Mouse (Mus musculus): ENCODE results near the gene Clmn.

The Clmn gene

DNA sequence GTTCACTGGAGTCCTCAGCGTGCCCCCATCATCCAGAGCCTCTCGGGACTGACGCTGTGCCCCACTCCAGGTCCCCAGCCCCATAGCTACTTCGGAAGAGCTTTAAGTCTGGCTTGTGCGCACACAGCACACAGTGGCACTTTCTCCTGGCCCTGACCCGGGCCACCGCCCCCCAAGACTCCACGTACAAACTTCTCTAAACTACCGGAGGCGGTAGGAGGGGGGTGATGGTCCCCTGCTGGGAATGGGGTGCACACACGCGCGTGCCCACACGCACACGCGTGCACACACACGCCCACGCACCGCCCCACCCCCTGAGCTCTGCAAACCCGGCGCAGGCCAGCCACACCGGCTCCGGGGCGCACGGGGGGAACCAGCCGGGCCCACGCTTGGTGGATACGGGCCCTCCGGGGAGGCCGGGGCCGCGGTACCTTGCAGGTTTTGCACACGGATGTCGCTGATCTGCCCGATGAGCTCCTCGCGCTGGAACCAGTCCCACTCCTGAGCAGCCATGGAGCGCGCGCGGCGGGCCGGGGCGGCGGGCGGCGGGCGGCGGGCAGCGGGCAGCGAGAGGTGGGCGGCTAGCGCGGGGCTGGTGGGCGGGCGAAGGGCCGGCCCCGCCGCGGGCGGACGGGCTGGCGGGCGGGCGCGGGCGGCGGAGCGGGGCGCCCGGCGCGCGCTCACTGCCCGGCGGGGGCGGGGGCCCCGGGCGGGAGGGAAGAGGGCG lies at the start of gene Clmn:
Gene Clmn (minus strand): TSS at position 638 of the 727 bp plus-strand sequence.
- DNase-seq (ENCODE audit: low read depth in 1 of 2, low spot score in 2 of 2) = no peak

DNA sequence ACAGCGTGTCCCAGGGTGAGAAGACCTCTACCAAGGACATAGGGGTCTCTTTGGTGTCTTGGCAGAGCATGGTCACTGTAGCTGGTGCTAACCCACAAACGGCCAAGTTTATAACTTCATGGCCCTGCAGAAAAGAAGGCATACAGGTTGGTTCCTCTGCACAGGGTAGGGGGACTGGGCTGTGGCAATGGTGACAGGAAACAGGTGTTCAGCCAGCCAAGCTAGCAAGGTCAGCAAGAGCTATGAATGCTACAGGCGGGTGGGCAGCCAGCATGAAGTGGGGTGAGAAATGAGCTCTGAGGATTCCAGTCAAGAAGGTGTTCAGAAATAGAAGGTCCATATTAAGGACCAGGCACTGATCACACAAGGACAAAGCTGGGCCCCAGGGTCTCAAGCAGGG lies 48.1 kb upstream of the Clmn start:
- DNase-seq (ENCODE audit: low read depth in 1 of 2, low spot score in 2 of 2) = no peak

DNA sequence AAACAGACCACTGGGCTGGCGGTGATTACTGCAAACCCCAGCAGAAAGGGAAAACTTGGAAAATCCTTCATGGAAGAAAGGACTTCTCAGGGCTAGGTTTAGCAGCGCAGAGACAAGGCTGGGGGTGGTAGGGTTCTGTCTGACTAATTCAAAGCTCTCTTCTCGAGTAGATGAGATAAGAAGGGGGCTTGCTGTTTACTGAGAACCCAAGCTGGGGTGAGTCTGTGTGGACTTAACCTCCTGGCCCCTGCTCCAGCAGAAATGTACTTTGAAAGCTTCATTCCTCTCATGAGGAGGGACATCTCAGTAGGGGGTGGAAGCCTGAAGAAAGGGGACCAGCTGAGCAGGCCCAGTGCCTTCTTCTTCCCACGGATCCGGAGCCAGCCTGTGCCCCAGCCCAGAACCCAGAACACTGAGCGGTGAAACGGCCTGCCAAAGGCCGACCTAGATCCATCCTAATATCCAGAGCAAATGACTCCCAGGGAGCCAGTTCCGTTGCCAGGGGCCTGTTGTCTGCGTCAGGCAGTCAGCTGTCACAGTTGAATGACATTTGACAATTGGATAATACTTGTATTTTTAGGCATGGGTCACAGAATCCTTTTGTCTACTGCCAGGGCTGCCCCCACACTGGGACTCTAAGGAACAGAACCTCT lies 47.5 kb upstream of the Clmn start:
- DNase-seq (ENCODE audit: low read depth in 1 of 2, low spot score in 2 of 2) = no peak

DNA sequence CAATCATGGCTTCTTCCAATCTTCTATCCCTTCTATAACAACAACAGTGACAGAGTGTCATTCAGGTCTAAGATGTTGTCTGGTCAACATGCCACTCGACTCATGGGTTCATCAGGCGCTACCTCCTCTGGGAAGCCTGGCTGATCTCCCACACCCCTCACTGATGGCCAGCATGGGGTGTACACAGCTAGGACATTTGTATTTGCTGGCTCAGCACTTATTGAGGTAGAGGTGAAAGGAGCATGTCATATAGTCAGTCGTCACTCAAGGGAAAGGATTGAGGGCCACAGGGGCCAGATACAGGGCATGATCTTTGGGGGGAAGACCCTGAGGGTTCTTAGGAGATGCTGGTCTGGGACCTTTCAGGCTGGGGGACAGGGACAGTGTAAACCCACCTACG lies 44.9 kb upstream of the Clmn start:
- no peak for DNase-seq (ENCODE audit: low read depth in 1 of 2, low spot score in 2 of 2)

DNA sequence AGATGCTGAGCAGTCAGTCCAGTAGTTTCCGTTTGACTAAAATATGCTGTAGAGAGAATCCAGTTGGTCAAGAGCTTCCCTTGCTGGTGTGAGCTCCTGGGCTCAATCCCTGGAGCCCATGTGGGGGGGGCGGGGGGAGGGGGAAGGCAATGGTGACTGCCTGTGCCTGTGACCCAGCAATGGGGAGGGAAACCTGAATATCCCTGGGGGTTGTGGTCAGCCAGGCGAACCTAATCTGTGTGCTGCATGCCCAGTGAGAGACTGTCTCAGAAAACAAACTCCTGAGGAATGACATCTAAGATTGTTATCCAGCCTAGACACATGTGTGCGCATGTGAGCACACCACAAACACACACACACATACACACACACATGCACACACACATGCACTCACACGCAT lies 44.1 kb upstream of the Clmn start:
- DNase-seq (ENCODE audit: low read depth in 1 of 2, low spot score in 2 of 2) = no peak

DNA sequence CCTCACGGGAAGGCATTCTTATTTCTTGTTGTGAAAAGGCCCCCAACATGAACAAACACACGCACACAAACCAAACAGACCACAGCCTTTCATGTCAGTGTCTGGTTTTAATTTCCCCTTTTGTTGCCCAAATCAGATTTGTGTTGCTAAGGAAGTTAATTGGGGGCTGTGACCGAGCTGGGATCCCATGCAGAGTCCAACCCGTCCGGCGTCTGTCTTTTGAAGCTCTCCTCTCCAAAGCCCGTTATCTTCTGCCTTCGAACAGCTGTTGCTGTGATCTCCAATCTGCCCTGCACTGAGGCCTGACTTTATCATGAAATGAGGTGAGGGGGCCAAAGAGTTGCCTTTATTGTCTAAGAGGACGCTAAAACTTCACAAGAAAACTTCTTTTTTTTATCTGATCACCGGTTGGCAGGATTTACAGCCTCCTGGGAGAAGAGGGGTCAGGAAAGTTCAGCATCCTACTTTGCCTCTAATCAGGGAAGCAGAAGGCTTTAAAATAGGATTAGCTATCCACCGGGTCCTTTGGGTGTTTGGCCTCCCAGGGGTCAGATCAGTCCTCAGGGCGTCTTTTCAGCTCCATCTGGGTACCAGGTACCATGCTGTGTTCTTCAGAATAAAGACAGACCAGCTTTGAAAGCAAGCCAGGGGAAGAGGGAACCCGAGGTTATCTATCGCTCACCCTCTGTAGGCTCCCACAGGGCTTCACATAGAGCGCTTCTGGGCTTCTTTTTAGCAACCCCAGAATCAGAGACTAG lies 43.3 kb upstream of the Clmn start:
- no peak for DNase-seq (ENCODE audit: low read depth in 1 of 2, low spot score in 2 of 2)

DNA sequence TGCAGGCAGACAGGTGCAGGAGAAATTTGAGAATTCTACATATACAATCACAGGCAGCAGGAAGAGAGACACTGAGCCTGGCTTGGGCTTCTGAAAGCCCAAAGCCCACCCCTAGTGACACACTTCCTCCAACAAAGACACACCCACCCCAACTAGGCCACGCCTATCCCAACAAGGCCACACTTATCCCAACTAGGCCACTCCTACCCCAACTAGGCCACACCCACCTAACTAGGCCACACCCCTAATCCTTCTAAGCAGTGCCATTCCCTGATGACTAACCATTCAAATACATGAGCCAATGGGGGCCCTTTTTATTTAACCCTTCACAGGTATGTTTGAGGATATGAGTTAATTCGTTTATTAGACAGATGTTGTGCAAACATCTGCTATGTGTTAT lies 42.3 kb upstream of the Clmn start:
- no peak for DNase-seq (ENCODE audit: low read depth in 1 of 2, low spot score in 2 of 2)

DNA sequence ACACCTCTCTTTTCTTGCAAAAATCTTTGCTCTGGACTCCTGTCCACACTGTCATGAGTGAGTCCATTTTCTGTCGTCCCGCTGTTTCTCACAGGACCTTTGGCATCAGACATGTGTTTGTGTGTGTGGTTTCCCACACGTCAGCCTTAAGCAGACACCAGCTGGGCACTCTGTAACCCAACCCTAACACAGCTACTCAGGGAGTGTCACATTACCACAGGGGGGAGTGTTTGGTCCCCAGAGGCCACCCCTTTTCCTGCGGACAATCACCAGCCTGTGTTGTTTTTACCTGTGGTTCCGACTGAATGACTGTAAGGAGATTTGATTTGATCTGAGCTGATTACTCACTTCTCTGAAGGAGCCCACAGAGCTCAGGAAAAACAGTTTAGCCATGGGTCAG lies 39.3 kb upstream of the Clmn start:
- DNase-seq (ENCODE audit: low read depth in 1 of 2, low spot score in 2 of 2) = no peak

DNA sequence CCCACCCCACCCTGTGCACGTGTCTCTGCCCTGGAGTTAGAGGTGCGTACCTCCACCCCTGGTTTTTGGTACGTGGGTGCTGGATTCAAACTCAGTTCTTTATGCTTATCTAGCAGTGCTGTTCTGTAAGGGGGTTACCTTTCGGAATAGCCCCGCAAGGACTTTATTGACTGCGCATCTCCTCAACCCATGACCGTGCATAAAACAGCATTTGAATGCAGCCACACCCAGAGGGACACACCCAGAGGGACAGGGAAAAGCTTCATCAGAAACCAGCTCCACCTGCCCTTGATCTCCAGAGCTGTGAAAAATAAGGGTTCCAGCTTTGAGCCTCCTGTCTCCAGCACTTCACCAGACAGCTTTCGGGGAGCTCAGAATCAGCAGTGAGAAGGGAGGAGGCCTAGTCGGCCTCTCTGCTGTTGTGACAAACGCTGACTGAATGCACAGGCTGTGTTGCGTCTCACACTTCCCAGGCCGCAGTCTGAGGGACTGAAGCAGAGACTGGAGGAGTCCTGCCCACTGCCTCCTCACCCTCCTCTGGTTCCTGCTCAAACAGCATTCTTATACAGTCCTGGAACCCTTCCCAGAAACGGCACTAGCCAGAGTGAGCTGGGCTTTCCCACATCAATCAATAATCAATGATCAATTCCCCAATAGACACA lies 37.6 kb upstream of the Clmn start:
- DNase-seq (ENCODE audit: low read depth in 1 of 2, low spot score in 2 of 2) = no peak

DNA sequence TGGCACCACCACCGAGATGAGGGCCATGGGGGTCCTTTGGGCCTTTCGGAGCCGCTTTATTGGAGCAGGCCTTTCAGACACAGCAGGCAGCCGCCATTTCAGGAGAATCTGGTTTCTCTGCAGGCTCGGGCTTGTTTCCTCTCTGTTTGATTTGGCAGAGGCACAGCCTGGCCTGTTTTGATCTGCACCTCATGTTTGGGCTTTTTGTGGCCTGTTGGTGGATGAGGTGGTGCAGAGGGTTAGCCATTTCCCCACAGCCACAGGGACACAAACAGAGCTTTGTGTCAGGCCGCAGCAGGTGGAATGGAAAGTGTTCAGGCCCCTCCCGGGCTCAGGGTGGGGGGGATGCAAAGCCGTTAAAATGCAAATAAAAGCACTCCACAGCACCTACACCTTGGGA lies 36.4 kb upstream of the Clmn start:
- no peak for DNase-seq (ENCODE audit: low read depth in 1 of 2, low spot score in 2 of 2)

DNA sequence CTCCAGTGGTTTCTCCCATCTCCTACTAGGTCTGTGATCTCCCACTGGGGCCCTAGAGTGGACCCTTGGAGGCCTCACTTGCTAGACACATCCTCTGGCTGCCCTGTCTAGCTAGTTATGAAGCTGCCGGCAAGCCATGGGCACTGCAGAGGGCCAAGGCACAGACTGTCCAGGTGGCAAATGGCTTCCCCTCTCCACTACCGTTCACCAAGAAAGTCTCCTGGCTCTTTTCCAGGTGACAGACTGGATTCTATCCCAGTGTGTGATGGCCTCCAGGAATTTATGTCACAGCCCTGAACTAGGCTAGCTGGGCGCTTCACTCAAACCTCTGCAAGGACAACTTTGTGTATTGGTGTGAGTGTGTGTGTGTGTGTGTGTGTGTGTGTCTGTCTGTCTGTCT lies 35.0 kb upstream of the Clmn start:
- no peak for DNase-seq (ENCODE audit: low read depth in 1 of 2, low spot score in 2 of 2)

DNA sequence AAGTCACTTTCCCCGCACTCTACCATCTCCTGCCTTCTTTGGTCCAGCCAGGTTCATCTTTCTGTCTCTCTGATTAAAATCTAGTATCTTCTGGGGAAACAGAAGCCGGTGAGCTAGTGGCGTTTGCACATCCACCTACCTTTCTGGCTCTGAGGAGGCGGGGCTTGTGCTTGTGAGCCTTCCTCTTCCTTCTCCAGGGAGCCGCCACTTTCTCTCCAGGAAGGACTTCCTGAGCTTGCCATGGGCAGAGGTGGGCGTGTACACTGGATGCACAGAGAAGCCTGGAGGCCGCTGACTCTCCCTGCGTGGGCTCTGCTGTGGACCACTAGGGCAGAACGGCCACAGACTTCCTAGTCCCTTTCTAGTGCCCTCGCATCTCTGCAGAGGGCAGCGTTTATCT lies 34.3 kb upstream of the Clmn start:
- DNase-seq (ENCODE audit: low read depth in 1 of 2, low spot score in 2 of 2) = no peak

DNA sequence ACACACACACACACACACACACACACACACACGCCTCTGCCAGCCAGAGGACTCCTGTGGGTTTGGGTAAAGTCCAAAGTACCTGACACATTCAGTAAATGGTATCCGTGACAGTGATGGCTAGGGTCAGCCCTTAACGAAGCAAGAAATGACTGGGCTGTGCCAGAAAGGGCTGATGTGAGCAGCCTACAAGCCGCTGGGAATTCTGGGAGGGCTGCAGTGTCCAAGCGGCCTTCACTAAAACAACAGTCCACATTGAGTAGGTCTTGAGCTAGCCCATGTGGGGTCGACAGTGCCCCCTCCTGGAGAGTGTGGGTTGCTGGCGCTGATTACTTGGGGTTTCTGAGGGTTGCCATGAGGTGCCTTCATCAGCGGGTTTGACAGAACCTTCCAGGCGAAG lies 33.8 kb upstream of the Clmn start:
- no peak for DNase-seq (ENCODE audit: low read depth in 1 of 2, low spot score in 2 of 2)

DNA sequence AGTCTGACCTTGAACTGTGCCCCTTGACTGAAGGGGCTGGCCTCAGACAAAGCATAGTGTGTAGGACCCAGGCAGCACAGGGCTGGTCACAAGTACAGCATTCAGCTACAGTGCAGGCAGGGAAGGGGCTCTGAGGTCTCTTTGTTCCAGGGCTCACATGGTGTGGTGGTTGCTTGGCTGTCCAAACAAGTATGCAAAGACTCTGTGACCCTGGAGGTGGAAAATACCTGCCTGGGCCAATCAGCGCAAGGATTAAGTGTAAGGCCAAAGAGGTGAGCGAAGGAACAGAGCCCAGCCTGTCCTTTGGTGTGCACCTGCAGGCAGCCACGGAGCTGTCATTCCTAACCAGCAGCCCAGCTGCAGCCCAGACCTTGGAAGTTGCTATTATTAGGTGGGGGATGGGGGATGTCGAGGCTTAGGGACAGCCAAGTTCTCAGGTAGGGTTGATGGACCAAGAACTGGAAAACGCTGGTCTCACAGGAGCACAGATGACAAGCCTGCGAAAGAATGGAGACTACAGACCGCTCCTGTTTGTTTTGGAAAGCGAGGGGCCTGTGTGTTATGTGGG lies 32.3 kb upstream of the Clmn start:
- no peak for DNase-seq (ENCODE audit: low read depth in 1 of 2, low spot score in 2 of 2)

DNA sequence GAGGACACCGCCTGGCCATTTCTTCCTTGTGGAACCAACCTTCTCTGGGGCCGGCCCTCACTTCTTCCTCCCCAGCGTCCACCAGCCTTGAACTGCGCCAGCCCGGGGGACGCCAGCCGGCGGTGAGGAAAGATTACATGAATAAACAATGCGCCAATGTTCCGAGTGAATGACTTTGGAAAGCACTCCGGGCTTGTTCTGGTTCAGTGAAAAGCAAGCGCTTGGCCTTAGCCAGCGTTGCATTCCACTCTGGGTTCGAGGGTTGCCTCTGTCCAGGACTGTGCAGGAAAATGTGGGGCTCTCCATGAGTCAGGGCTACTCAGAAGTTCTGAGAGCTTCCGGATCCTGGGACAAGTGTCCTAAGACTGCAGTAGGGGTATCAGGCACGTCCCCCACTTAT lies 31.8 kb upstream of the Clmn start:
- no peak for DNase-seq (ENCODE audit: low read depth in 1 of 2, low spot score in 2 of 2)

DNA sequence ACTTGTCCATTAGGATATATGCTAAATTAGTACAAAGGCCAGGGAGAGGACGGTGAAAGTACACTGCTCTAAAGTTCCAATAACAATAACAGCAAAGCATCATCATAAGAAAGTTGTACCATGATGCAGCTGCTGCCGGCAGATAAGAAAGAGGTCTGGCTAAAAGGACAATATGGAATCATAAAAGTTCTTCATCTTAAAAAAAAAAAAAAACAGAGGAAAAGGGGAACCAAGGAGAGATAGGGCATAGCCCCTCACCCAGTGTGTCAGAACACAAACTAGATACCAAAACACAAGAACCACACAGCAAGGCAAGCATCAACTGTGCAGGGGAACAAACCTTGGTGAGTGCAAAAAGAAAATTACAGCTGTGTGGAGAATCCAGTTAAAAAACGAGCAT lies 27.4 kb upstream of the Clmn start:
- DNase-seq (ENCODE audit: low read depth in 1 of 2, low spot score in 2 of 2) = no peak

DNA sequence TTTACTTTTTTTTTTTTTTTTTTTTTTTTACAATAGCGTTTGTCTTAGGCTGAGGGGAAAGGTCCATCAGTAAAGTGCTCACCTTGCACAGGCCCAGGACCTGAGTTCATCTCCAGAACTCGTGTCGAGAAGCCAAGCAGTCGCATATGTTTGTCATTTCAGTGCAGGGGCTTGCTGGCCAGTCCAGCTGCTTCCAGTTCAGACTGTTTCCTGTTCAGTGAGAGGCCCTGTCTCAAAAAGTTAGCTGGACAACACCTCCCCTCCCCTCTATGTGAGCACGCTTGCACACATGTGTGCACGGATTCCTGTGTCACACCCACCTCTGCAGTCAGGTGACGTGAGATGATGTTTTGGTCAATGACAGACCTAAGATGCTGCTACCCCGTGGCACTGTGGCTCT lies 25.2 kb upstream of the Clmn start:
- DNase-seq (ENCODE audit: low read depth in 1 of 2, low spot score in 2 of 2) = no peak

DNA sequence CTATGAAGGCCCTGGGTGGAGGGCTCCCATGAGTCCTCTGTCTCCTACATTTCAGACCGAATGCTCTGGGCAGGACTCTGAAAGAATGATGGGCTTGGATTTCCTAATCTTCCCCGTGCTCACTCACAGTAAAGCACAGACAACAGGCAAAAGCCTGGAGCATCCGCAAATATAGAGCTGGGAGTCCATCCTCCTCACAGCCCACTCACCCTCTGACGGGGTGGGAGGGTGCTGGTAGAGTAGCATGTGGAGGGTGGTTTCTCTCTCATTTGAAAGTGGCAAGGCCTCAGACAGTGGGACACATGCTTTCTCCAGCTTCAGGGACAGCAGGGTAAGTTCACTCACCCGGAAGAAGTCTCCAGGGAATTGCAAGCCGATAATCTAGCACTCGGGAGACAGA lies 21.2 kb upstream of the Clmn start:
- no peak for DNase-seq (ENCODE audit: low read depth in 1 of 2, low spot score in 2 of 2)

DNA sequence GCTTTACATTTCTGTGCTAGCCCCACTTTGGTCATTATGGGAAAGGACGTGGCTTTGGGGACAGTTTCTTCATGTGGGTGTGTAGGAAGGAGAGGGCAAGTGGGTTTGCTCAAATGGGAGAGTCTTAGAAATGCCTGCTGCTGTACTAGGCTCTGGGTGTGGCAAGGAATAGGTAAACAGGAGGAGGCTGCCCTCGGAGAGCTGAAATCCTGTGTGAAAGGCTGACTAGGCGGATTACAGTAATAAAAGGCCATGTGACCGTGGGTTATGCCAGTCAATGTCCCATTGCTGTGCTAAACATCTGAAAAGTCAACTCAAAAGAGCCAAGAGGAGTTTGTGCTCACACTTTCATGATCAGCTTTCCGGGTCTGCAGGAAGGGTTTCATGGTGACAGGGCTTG lies 17.7 kb upstream of the Clmn start:
- no peak for DNase-seq (ENCODE audit: low read depth in 1 of 2, low spot score in 2 of 2)

DNA sequence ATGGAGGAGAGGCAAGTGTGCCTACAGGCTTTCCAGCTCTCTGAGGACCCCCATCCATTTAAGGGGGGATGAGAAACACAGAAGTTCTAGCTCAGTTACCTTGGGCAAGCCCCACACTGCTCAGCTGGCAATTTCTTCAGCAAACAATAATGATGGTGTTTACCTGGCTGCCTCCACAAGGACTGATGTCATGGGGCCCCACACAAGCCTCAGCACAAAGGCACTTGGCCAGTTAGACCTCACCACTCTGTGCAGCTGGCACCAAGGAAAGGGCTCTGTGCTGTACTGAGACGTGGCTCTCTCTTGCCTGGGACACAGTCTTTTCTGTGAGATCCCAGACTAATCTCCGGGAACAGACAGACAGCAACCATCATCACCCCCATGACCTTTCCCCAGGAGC lies 17.2 kb upstream of the Clmn start:
- no peak for DNase-seq (ENCODE audit: low read depth in 1 of 2, low spot score in 2 of 2)

DNA sequence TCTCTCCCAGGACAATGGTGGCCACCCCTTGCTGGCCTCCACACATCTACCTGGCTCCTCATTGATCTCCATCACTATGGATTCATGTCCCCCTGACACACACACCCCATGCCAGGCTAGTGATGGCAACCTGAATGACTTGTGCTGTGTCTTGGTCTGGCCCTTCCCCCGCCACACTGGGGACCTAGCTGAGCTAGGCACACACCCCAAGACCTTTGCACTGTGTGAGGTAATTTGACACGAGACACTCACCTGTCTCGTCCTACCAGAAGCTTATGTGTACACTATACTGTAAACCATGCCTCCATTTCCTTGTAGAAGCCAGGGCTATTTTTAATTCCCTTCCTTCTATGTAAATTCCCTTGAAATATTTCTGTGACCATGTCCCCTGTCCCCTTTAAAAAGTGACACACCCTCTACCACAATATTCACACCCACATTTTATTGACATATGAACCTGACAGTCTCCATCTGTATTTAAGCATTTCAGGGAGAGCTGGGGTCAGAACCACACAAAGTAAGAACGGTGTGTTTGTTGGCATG lies 16.7 kb upstream of the Clmn start:
- DNase-seq (ENCODE audit: low read depth in 1 of 2, low spot score in 2 of 2) = no peak

Data from monocyte, adult 2 months (primary cell).